Mouse (Mus musculus) G1E (cell line): ENCODE measurements around the gene Wee1.

Experiments used
- CTCF ChIP-seq: IDR thresholded peaks from 2 replicates; pipeline ENCODE4 v1.5.1; 2012; ENCODE audit warnings: low read depth, low read length, inconsistent platforms, mixed read lengths
- GATA1 ChIP-seq: IDR thresholded peaks from 2 replicates; pipeline ENCODE4 v1.6.1; 2012; ENCODE audit warnings: borderline replicate concordance, low read length, inconsistent platforms, mixed read lengths
- GATA2 ChIP-seq: IDR thresholded peaks from 2 replicates; pipeline ENCODE4 v1.6.1; 2012; ENCODE audit warnings: low read depth, low read length, inconsistent platforms, borderline replicate concordance
- POLR2AphosphoS5 ChIP-seq: IDR thresholded peaks from 2 replicates; pipeline ENCODE4 v1.6.1; 2012; ENCODE audit warnings: low read depth, low read length, inconsistent platforms; ENCODE audit not compliant: insufficient replicate concordance
- TAL1 ChIP-seq: conservative IDR thresholded peaks from 2 replicates; pipeline ENCODE4 v1.6.1; 2012; ENCODE audit warnings: low read depth, low read length, inconsistent platforms, mixed read lengths

DNA sequence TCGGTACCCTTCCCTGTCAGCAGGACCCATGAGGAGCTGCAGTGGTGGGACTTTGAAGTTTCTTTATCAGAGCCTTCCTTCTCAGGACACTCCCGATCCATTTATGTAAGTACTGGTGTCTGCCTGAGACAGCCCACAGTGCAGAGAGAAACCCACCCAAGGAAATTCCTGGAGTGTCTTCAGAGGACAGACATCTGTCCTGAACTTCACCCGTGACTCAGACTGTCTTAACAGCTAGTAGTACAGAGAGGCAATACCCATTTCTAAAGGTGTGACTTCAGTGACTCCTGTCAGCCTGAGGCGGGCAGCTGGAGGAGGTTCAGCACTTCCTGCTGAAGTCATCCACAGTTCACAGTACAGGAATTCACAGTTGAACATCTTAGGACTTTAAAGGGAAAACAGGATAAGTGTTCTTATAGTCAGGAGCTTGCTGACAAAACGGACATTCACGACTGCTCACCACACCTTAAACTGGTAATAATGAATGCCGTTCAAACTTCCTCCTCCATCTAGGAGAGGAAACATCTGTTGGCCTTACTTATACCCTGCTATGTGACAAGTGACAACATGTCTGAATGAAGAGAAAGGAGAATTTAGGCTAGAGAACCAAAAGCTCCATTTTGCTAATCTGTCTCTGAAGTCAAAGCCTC, 35.5 kb downstream of the Wee1 start:
- TF ChIP-seq CTCF (no peak), GATA1 (no peak), TAL1 (no peak), POLR2AphosphoS5 (no peak), GATA2 (no peak)
